Mouse (Mus musculus) bone marrow macrophage, adult 2 months (primary cell): ENCODE data around the gene Slc30a1.

Source experiments
- CTCF ChIP-seq: IDR thresholded peaks from 2 replicates; pipeline ENCODE4 v1.5.1; 2012; ENCODE audit warnings: low read depth, mild to moderate bottlenecking, low read length, moderate library complexity
- POLR2A ChIP-seq: IDR thresholded peaks from 2 replicates; pipeline ENCODE4 v1.6.1; 2012; ENCODE audit warnings: mild to moderate bottlenecking, low read depth, low read length, borderline replicate concordance

GRCm38 (mm10) chr1:191908906-191909305 lies 2.3 kb downstream of the Slc30a1 start:
- TF ChIP-seq POLR2A, result no peak
- no peak for TF ChIP-seq CTCF
